Mouse (Mus musculus) ES-Bruce4 (cell line): ENCODE measurements around the gene Susd3.

Experiments used
- CTCF ChIP-seq: IDR thresholded peaks from one replicate; pipeline ENCODE4 v1.8.1; 2011; ENCODE audit warnings: low read depth, low read length
- POLR2A ChIP-seq: IDR thresholded peaks from one replicate; pipeline ENCODE4 v1.8.1; 2011; ENCODE audit warnings: low read length; ENCODE audit not compliant: insufficient read depth

- TF ChIP-seq CTCF, result no peak
- TF ChIP-seq POLR2A, result no peak
Measured at GRCm38 (mm10) chr13:49242321-49243065, 6.0 kb downstream of the Susd3 start.
